Mouse (Mus musculus) cerebellum, adult 8-10 months (tissue): ENCODE measurements around the gene Lbp.

Experiments
- DNase-seq: peaks from one replicate; pipeline ENCODE4 v3.0.0; 2022

The Lbp gene

DNA sequence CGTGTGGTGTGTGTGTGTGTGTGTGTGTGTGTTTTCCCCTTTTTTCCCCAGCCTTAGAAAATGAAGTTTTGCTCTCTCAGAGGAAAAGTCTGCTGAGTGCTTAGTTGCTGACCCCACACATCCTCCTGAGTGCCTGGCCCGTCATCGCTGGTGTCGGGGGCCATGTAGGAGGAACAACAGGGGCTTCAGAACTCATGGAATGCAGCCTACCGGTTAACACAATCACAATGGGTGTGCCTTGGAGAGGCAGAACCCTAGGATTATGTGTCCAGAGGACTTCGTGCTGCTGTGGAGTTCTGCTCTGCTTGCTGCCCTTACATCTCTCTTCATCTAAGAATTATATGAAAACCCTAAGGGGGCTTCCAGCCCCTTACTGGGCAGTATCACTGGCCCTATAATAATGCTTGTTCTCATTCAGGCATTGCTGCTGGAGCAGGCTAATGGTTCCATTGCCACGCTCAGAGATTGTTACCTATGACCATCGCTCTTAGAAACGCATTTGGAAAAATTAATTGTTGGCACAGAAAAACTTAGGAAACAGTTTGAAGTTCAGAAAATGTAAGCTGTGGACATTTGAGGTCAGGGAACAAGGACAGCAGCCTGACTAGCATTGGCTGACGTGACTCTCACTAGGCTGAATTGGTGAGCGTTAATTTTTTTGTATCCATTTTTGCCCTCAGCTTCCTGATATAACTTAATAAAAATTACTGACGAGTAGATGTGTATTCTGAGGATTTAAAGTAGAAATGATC, 59.0 kb downstream of the Lbp start:
- no peak for DNase-seq

DNA sequence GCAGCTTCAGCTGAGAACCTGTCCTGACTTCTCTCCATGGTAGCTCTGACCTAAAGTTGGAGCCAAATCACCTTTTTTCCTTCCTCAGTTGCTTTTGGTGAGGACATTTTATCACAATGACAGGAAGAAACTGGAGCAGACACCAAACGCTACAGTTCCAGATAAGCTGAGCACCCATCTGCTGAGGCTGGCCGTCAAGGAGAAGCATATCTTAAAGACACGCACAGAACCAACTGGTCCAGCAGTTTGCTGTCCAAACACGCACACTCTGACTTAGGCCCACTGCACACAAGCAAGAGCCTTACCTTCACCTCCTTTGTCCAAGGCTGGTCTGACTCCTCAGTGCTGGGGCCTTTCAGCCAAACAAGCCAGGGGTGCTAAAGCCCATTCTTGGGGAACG, 61.4 kb downstream of the Lbp start:
- DNase-seq: no peak

DNA sequence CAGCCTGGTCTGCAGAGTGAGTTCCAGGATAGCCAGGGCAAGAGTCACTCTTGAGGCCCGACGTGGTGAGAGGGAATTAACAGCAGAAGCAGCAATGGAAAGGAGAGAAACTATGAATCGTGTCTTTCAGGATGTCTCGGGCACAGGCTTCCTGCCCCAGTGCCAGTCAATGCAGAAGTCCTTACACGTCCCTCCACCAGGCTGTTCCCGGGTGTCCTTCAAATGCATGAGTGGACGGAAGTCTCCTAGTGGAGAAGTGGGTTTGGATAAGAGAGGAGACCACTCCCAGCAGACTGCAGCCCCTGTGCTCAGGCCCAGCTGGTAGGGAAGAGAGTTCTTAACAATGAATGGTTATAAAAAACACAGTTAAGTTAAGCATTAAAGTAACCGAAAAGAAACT, 62.0 kb downstream of the Lbp start:
- no peak for DNase-seq

DNA sequence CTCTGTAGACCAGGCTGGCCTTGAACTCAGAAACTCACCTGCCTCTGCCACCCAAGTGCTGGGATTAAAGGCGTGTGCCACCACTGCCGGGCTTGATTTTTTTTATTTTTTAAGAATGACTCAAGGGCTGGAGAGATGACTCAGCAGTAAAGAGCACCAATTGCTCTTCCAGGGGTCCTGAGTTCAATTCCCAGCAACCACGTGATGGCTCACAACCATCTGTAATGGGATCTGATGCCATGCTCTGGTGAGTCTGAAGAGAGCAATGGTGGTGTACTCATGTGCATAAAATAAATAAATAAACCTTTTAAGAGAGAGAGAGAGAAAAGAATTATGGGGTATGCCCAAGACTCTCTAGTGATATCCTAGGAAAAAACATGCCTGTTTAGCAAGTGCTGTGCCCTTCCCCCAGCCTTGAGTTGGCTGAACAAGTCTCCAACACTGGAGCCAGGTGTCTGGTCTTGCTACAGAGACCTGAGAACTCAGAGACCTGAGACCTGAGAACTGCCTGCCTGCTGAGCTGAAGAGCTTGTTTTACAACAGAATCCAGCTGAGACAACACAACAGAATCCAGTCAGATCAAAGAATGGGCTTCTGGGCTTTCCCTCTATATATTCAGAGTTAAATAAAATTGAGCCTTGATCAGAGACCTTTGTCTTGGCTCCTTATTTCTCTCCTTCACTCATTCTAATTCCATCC, 63.3 kb downstream of the Lbp start:
- no peak for DNase-seq

DNA sequence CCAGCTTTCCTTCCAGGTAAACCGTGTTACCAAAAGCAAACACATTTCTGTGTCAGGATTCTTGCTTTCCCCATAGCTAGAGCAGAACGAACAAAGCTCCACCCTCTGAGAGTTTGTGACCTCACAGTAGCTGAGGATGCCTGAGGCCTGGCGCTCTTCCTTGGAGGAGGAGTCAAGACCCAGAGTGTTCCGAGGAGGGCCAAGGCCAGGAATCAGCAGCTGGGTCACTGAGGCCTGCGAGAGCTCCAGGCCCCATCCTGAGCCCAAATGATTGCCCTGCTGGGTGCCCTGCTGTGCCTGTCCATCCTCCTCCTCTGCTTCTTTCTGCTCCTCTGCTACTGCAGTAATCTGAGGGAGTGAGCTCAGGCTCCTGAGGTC, 63.9 kb downstream of the Lbp start:
- no peak for DNase-seq

DNA sequence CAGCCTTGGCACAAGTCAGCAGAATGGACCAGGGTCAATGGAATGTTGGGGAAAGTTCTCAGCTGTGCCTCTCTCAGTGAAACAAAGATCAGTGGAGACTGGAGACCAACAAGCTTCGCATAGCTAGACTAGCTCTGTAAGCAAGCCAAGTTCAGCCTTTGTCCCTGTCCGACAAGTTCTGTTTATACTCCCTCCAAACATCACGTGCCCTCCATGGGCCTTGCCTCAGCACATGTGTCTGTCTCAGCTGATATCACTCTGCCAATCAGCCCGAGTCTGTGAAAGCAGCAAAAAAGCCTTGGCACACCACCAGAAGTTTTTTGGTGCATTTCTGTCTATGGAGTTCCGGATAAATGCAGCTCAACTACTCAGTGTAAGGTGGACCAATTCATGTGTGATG, 66.8 kb downstream of the Lbp start:
- DNase-seq: no peak

DNA sequence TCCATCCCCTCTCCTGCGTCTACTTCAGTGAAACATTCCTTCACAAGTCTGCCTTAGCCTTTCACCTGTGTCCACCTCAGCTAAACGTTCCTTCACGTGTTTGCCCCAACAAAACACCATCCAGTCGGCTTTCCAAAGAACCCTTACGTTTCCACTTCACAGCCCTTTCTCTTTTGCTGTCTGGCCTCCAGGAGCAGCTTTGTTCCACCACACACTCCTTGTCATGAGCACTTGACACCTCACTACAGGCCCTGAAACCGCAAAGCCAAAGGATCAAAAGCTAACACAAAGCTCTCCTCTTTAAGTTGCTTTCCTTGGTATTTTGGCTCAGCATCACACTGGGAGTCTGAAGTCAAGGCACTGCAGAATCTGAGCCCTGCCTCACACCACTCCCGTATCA, 67.2 kb downstream of the Lbp start:
- DNase-seq: no peak

DNA sequence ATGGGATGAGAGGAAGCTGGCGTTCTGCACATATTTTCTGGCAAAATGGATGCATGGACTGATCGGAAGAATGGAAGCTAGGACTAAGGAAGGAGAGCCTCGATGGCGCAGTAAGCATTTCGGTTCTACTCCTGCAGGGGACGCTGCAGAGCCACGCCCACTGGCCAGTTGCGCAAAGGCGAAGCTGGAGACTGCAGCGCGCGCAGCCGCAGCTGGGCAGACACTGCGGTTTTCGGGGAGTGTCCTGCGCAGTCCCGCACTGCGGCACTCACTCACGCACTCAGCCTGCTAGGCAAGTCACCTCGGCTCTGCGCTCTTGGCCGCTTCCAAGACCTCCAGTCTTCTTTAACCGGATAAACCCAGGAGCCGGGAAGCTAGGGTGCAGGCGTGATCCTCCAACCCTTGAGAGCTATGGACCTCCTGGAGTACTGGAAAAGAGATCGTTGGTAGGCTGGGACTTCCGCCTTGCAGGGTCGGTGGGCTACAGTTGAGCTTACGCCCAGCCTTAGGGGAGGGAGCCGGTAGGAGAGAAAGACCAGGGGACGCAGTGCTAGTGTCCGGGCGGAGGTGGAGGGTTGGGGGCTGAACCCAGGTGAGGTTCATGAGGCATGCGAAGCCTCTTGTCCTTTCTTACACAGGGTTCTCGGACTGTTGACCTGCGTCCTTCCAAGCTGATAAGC, 69.3 kb downstream of the Lbp start, which contains the start of gene Snhg11:
TSS of gene Snhg11 (plus strand) at position 196 of the 680 bp plus-strand sequence.
- DNase-seq: peak; percentile 89

DNA sequence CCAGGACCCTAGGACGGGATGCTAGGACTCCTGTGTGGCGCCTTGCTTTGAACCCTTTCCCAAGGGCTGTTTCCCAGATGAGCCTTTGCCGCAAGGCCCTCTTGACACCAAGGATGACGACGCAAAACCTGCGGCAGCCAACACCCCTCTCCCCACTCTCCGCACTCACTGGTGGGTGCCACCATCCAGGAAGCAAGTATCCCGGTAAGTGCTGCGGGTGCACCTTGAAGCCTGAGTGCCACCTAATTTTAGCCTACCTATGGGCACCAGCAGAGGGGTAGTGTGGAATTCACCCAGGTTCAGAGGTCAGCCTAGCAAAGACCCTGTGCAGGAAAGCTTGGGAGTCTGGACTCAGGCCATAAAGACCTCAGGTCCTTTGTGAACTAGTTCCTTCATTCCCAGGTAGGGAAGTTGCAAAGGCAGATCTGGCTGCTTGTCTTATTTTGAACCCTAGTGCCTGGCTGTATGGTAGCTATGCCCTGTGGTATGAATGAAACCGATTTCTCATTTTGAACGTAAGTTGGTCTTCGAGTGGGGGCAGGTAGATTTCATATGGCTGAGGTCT, 69.9 kb downstream of the Lbp start:
- DNase-seq: peak; percentile 40

DNA sequence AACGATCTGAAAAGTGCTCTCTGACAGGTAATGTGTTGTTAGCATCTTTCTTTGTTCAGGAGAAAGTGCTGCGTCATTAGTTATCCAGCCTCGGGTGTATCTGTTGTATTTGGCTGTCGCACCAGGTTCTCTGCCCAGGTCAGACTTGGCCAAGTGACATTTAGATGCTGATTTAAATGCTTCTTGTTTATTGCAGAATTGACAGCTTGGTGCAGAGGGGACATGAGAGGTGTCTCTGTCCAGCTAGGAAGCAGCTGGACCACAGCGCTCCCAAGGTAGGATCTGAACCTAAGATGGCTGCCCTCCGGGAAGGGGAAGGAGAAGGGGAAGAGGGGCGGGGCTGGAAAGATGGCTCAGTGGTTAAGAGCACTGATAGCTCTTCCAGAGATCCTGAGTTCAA, 70.5 kb downstream of the Lbp start:
- peak; percentile 41 for DNase-seq

DNA sequence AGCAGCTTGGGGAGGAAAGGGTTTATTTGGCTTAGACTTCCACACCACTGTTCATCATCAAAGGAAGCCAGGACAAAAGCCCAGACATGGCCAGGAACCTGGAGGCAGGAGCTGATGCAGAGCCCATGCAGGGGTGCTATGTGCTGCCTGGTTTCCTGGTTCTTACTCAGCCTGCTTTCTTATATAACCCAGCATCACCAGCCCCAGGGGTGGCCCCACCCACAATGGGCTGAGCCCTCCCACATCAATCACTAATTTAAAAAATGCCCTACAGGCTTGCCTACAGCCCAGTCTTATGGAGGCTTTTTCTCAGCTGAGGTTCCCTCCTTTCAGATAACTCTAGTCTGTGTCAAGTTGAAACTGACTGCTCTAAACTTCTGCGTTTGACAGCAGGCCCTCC, 71.5 kb downstream of the Lbp start:
- no peak for DNase-seq

DNA sequence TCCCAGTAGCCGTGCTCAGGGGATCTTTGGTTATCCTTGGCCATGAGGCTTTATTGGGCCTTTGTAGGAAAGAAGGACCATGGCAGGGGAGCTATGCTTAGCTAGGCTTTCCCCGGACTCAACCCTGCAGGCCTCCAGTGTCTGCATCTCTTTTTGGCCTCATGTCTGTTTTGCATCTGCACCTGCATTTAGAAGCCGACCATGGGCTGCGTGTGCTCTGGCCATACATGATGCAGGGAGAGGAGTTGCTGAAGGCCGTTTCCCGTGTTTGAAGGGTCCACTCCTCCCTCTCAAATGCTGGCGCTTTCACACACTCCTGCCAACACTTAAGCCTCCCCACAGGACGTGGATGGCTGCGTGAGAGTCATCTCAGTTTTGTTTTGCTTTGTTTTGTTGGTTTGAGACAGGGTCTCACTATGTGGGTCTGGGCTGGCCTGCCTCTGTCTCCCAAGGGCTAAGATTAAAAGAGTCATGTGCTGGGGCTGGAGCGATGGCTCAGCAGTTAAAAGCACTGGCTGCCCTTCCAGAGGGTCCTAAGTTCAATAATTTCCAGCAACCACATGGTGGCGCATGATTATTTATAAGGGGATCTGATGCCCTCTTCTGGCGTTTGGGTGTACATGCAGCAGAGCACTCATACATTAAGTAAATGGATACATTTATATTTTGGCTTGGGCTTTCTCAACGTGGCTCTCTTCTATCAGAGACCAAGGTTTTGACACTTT, 73.2 kb downstream of the Lbp start:
- peak; percentile 49 for DNase-seq
